Mouse (Mus musculus): ENCODE data around the gene Actg2.

Actg2 gene

GRCm38 (mm10) chr6:83479193-83479592, 56.9 kb downstream of the Actg2 start:
- no peak for DNase-seq (ENCODE audit: low spot score)

GRCm38 (mm10) chr6:83478628-83479027, 57.4 kb downstream of the Actg2 start:
- DNase-seq (ENCODE audit: low spot score): no peak

- DNase-seq (ENCODE audit: low spot score): no peak
Measured at GRCm38 (mm10) chr6:83478217-83478616, 57.8 kb downstream of the Actg2 start.

GRCm38 (mm10) chr6:83475431-83475830, 60.6 kb downstream of the Actg2 start:
- no peak for DNase-seq (ENCODE audit: low spot score)

GRCm38 (mm10) chr6:83473240-83473639, 62.8 kb downstream of the Actg2 start:
- no peak for DNase-seq (ENCODE audit: low spot score)

- no peak for DNase-seq (ENCODE audit: low spot score)
Measured at GRCm38 (mm10) chr6:83471739-83472138, 64.3 kb downstream of the Actg2 start.

- no peak for DNase-seq (ENCODE audit: low spot score)
Measured at GRCm38 (mm10) chr6:83464011-83464410, 72.1 kb downstream of the Actg2 start.

All from layer of hippocampus, adult 9-10 months (tissue).